Mouse (Mus musculus) ovary, postnatal 10 days (tissue): ENCODE measurements around the gene Zfp626.
"Not testable (repeated sequence)": the region's sequence is repeated elsewhere in the genome, so short reads cannot be mapped to it uniquely, and the experiment has no call there.

Experiments used
- DNase-seq: peaks from one replicate; pipeline ENCODE4 v3.0.0; 2022; ENCODE audit warnings: low spot score

Zfp626 gene

DNA sequence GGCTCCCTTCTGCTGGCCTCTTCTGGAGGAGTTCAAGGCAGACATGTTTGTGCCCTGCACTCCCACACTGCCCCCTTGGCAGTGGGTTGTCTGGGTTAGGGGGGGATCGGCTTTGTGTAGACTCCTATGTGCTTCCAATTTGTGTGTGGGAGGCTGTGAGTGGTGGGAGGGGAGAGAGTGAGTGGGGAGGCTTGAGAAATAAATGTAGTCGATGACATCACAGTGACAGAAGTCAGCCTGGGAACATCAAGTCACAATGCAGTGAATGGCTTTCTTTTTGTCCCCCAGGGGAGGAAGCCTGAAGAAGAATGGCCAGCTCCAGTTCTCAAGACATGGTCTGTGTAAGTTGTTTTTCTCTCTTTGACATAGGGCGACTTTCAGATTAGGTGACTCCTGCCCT, at the start of gene Zfp626:
Gene Zfp626 (plus strand): TSS at position 301 of the 400 bp plus-strand sequence.
- not testable (repeated sequence) for DNase-seq

- no peak for DNase-seq
Measured at GRCm38 (mm10) chr7:27765176-27765886, 41.7 kb upstream of the Zfp626 start.

- no peak for DNase-seq
Measured at GRCm38 (mm10) chr7:27789306-27789705, 17.7 kb upstream of the Zfp626 start.

DNA sequence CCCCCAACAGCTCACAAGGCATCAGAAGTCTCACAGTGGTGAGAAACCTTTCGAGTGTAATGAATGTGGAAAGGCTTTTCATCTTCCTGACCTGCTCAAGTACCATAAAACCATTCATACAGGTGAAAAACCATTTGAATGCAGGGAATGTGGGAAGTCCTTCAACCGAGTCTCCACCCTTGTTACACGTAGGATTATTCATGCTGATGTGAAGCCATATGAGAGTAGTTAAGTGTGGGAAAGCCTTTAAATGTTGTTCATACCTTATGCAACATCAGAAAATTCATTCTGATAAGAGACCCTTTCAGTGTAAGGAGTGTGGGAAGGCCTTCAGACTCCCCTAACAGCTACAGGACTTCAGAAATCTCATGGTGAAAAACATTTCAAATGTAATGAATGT, 13.1 kb upstream of the Zfp626 start:
- not testable (repeated sequence) for DNase-seq

GRCm38 (mm10) chr7:27794566-27794965, 12.4 kb upstream of the Zfp626 start:
- no peak for DNase-seq

DNA sequence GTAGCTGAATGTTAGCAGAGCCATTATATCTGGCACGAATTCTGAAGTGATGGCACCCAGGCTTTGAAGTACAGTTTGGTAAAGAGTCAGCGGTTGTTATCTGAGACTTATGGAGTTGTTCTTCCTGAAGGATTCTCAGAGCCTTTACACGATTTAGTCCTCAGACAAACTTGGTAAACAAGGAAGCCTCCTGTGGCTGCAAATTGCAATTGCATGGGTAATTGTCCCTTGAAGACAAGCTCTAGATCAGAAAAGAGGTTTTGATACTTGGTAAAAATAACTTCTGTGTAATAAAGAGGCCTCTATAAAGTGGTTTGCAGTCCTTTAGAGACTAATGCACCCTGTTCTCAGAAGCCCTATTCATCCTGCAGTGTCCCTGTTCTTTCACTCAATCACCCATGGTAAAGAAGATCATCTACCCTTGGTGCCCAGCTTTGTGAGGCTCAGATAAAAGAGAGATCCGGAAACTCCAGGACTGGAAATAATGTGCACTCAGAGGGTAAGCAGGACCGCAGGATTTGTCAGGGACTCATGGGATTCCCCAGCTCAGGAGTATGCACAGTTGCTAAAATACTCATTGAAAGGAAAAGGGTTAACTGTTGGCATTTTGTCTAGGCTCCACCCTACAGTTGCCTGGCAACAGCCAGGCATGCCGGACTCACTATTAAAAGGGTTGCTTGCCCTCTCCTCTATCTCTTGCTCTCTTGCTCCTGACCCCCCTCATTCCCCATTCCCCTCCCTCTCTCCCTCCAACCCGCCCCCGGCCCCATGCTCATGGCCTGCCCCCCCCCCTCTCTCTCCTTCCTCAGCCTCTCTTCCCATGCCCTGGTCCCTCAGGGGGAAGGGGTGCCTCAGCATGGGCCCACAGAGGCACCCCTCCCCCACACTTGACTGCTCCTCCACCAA, 8.8 kb upstream of the Zfp626 start:
- no peak for DNase-seq

DNA sequence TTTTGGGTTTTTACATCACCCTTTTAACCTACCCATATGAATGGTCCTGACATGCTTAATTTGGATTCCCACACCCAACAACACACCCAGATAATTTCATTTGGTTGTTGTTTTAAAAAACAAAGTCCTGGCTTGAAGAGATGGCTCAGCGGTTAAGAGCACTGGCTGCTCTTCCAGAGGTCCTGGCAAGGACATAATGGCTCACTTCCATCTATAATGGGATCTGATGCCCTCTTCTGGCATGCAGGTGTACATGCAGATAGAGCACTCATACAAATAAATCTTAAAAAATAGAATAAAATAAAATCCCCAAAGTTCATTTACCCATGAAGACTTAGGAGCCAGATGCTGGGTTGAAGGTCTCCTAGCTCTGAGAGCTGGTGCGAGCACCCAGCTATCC, 5.9 kb upstream of the Zfp626 start:
- DNase-seq: no peak

GRCm38 (mm10) chr7:27802986-27803385, 4.0 kb upstream of the Zfp626 start:
- no peak for DNase-seq

DNA sequence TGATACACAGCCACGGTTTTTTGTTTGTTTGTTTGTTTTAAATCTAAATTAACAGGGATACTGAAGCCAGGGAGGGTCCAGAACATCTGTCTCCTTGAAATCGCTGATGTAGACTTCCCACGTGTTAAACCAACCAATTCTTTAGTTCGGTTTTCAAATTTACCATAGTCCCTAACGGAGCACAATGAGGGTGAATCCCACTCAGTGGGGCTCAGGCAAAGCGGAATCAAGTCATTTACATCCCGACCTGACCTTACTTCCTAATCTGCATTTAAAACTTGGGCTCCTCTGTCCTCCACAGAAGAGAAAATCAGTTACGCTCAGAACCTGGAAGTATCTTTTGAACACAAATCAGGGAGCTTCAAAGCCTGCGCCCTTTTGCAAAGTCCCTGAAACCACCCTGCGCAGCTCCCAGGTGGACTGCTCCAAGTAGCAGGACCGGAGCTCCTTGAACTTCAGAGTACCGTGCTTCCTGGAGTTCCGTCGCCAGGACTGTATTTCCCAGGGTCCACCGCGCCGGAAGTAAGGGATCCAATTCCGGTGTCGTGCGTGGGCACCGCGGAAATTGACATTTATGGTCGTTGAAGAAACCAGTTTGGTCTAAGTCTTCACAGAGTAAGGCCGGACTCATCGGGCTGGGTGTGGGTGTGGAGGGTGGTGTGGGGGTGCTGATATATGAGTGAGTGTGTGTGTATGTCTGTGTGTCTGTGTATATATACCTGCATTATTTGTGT, 2.5 kb upstream of the Zfp626 start:
- peak; percentile 55 for DNase-seq

DNA sequence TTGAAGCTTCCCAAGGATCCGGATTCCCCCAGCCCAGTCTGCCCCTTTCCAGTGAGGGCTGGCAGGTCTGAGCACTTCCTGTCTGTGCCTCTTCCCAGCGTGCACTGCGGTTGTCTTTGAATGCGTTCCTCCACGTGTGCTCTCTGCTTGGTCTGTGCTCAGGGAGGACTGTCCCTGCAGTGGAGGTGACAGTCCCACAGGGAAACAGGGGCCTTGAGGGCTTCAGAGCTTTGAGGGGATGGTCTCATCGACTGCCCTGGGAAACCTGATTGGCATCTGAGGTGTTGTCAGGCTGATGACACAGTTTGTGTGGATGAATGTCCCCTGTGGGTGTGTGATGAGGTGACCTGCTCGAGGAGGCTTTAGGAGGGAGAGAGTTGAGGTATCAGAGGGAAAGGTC, 309 bp downstream of the Zfp626 start:
- not testable (repeated sequence) for DNase-seq

DNA sequence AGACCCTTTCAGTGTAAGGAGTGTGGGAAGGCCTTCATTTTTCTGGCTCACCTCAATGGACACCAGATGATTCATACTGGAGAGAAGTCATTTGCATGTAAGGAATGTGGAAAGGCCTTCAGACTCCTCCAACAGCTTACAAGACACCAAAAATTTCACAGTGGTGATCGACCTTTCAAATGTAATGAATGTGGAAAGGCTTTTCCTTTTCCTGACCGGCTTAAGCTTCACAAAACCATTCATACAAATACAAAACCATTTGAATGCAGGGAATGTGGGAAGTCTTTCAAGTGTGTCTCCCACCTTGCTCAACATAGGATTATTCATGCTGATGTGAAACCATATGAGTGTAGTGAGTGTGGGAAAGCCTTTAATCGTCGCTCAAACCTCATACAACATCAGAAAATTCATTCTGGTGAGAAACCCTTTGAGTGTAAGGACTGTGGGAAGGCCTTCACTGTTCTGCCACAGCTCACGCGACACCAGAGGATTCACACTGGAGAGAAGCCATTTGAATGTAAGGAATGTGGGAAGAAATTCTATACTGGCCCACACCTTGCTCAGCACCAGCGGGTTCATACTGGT, 11.6 kb downstream of the Zfp626 start:
- DNase-seq: no peak

DNA sequence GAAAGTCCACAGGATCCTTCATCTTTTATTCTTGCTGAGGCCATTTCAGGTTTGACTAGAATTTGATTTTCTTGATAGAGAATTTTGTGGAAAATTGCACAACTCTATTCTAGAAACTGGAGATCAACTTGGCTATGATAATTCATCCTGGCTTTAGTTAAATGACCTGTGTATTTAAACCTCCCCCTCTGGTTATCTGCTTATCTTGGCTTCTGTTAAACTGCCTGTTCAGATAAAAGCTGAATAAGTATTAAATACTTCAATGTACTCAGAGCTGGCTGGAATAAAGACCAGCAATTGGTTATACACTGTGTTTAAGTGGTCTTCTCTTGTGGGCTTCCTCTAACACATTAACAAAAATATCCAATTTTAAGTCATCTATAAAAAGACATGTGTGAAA, 15.6 kb downstream of the Zfp626 start:
- DNase-seq: no peak

- DNase-seq: no peak
Measured at GRCm38 (mm10) chr7:27834131-27834530, 27.1 kb downstream of the Zfp626 start.

DNA sequence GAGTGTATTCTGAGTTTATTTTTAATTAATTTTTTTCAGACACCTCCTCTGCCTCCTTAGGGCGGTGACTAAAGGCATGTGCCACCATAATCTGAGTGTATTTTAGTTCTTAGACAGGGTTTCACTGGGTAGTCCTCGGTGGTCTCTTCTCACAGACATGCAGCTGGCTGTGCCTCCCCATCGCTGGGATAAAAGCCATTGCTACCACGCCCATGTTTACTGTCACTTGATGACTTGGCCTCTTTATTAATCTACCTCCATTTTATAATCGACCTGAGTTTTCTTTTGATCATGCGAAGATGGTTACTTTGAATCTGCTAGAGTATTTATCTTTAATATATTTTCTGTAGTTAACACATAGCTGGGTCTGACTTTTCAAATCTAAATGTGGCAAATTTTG, 30.9 kb downstream of the Zfp626 start:
- DNase-seq: no peak

DNA sequence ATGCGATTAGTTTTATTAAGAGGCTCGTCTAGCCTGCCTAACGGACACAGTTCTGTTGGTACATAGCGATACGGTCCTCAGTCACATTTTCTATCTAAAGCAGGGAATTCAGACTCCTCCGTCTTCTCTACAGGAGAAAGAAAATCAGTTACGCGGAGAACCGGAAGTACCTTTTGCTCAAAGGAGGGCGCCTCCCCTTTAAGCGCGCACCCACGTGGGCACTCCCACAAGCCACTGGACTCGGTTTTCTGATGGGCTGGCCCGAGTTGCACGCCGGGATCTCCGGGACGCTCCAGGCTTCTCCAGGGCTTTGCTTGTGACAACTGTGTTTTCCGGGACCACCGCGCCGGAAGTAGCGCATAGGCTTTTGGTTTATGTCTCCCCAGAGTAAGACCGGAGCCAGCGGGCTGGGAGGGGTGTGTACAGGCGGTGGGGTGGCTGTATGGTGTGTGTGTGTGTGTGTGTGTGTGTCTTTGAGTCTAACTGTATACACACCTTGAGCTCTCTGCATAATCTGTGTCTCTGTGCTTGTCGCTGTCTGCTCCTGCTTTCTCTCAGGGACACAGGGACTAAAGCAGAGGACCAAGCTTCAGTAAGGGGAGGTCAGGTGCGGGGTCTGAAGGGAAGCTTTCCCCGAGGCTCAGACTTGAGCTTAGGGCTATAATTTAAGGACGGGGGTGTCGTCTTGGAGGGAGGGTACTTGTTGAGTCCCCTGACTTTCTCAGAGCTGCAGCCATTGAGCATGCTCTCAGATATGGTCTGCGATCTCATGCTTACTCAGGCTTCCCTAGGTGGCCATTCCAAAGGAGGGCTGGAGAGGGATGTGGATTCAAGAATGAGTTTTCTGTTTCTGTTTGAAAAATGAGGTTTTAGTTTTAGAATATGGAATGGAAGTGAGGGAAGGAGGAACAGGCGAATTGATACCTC, 31.6 kb downstream of the Zfp626 start, which contains the start of gene Zfp59:
Gene Zfp59 (plus strand): TSS at position 285 of the 927 bp plus-strand sequence.
- DNase-seq: peak; percentile 63

DNA sequence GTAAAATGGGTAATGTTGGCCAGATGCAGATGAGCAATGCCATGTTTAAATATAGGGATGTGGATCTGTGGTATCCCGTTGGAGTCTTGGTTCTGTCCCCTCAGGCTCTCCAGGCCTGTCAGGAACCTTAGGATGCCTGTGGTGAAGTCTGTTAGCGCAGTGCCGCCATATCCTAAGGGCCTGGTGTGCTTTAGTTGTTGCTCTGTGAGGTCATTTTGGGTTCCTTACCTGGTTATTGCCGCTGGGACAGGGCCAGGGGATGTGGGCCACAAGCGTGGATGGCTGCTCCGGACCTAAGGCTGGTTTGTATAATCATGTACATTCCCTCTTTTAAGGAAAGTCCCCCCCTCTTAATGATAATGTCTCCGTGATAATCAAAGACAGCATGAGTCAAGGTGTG, 32.6 kb downstream of the Zfp626 start:
- DNase-seq: no peak

GRCm38 (mm10) chr7:27840104-27840503, 33.1 kb downstream of the Zfp626 start:
- DNase-seq: no peak

GRCm38 (mm10) chr7:27857227-27857626, 50.2 kb downstream of the Zfp626 start, which contains the start of gene Zfp607a:
Zfp607a (plus strand) TSS chr7:27857527.
- DNase-seq: no peak

DNA sequence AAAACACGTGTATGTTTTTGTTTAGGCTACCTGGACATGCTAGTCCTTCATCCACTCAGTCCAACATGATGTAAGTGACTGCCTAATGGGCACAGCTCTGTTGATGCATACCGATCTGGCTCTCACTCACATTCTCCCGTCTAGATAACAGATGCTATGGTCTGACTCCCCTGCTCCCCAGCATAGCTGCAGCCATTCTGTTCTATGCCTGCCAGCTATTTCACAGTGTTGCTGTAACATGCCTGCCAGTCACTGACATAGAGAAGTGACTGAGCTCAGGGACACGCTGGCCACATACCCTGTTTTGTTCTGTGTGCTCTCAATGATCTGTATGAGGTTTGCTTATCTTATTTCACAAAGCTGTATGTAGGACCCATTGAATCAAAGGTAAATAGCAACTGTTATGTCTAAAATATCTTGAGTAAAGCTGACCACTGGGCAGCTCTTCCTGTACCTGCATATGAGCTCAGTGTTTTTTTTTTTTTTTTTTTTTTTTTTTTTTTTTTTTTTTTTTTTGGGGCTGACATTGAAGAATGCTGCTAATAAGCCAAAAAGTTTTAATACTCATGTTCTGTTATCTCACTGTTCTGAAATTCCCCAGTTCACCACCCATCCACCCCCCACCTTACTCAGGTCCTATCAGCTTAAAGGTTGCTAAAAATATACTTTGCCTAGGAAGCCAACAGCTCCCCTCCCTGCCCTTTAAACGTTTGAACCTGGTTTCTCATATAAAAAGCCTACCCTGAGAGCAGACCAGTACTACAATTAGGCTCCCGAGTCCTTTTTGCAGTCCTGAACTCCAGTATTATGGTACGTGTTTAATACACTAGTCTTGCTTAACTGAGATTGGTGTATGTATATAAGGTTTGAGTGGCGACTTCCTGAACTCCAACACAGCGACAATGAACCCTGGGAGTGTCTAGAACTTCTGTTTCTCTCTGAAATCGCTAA, 52.6 kb downstream of the Zfp626 start:
- DNase-seq: no peak
